Mouse (Mus musculus): ENCODE measurements at regions not wholly inside any gene's neighbourhood (a gene's known extent, or its start where the extent isn't known, plus 50 kb on each side); places are given as distances from the start of the nearest gene placed in this dataset.

- no peak for DNase-seq (ENCODE audit: low spot score)
Measured at GRCm38 (mm10) chr12:105274866-105275265, 52.3 kb upstream of the Tcl1 start.

- DNase-seq (ENCODE audit: low spot score), result no peak
Measured at GRCm38 (mm10) chr12:105280076-105280475, 53.6 kb upstream of the Tunar start.

GRCm38 (mm10) chr12:105281070-105281469, 52.6 kb upstream of the Tunar start:
- DNase-seq (ENCODE audit: low spot score), result peak; percentile 73

- DNase-seq (ENCODE audit: low spot score), result no peak
Measured at GRCm38 (mm10) chr12:105282091-105282490, 51.6 kb upstream of the Tunar start.

Measured in embryo, embryonic 10.5 days (tissue).